Mouse (Mus musculus) spleen, postnatal 14 days (tissue): ENCODE data around the gene Wwp2.

ENCODE experiments used
- DNase-seq, 2 experiments: peaks; one replicate each; pipeline ENCODE4 v3.0.0; 2021 to 2022; ENCODE audit warnings: low spot score in 2 of 2

Wwp2 gene

DNA sequence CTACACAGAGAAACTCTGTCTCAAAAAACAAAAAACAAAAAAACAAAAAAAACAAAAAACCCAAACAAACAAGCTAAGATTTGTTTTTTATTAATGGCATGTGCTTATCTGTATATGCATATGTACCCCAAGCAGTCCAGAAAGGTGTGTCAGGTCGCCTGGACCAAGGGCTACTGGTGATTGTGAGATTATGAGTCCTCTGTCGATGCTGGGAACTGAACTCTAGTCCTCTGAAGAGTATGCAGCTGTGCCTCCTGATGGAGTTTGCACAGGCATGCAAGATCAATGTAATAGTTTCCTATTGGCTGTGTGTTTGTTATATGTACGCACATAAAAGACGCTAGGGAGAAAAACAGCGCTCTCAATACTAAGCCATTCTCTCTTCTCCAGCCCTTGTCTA lies 74.0 kb downstream of the Wwp2 start:
- no peak for DNase-seq

DNA sequence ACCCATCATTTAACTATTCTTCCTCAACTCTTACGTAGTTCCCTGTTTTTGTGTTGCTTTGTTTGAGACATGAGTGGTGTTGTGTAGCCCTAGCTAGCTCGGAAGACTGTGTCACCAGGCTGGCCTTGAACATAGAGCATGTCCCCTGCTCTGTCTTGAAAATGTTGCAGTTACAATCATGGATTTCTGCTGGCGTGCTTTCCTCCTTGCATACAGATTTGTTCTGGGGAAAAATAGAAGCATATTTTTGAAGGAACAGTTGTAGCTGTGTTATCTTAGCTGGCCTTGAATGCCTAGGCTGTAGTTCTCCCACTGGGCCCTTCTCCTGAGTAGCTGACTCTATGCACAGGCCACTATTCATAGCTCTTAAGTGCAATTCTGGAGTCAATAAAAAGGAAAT lies 74.6 kb downstream of the Wwp2 start:
- no peak for DNase-seq

GRCm38 (mm10) chr8:107513249-107513648 lies 77.1 kb downstream of the Wwp2 start:
- DNase-seq = no peak

GRCm38 (mm10) chr8:107514949-107515721 lies 79.0 kb downstream of the Wwp2 start:
- no peak for DNase-seq

- DNase-seq = no peak
Observed at GRCm38 (mm10) chr8:107518726-107519125, 82.6 kb downstream of the Wwp2 start.

DNA sequence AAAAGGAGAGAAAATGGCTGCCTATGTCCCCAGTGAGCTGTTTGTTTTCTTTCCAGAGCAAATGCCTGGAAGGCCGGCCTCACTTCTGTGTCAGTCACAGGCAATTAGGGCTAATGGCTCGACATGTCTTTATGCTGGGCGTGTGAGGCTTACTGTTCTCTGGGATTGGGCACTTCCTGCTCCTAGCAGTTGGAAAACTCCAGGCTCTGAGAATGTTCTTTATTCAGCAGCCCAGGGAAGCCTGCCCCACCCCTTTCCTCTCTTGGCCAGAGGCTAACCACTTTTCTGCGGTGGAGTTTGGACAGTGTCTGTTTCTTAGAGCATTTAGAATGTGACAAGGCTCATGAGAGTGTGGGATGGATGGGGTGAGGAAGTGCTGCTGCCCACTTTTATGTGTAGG lies 83.7 kb downstream of the Wwp2 start:
- no peak for DNase-seq

- no peak for DNase-seq
Observed at GRCm38 (mm10) chr8:107521788-107522554, 85.8 kb downstream of the Wwp2 start.

DNA sequence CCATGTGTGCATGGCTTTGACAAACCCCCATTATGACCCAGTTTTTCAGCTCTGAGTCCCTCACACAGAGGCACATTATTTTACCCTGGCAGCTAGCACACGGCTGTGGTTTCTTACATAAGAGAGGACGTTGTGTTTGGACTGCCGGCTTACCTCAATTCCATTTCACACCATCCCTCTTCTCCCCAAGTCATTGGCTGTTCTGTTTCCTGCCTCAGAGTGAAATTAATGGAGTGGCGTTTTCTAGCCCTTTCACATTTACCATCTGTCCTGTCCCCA lies 86.3 kb downstream of the Wwp2 start:
- no peak for DNase-seq

- DNase-seq = no peak
Observed at GRCm38 (mm10) chr8:107524535-107524934, 88.4 kb downstream of the Wwp2 start.

GRCm38 (mm10) chr8:107528786-107529185 lies 92.6 kb downstream of the Wwp2 start:
- DNase-seq = no peak

DNA sequence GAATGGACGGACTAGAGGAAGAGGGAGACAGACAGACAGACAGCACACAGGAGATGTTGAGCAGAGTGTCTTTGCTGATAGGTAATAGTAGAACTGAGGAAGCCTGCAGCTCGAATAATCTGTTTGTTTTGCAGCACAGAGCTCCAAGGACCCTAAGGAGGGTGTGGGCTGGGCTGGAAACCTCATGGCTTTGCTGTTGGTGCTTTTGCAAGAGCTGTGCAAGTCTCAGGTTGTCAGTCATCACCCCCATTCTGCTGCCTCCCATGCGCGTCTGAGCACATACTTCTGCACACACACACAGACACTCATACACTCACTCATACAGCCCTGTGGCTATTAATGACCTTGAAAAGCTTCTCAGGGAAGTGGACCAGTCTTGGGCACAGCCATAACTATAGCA lies 101.3 kb downstream of the Wwp2 start:
- DNase-seq = no peak

GRCm38 (mm10) chr8:107540623-107541022 lies 104.5 kb downstream of the Wwp2 start:
- DNase-seq = no peak

DNA sequence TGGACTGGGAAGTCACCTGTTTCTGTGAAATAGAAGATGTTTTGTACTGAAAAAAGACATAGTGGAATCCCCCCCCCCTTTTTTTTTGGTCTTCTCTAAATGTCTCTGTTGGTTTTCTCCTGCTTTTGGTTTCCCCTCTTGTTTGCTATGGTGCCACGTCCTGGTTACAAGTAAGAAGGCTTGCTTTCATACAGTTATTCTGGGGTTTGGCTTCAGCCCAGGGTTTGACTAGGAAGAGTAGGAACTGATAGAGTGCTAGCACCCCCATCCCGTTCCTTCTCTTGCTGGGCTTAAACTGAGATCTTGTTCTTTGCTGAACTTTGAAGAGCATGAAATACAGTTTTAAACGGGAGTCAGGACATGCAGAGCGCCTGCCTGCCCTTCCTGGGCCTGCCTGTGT lies 105.2 kb downstream of the Wwp2 start:
- no peak for DNase-seq

- DNase-seq = no peak
Observed at GRCm38 (mm10) chr8:107542151-107542550, 106.0 kb downstream of the Wwp2 start.

DNA sequence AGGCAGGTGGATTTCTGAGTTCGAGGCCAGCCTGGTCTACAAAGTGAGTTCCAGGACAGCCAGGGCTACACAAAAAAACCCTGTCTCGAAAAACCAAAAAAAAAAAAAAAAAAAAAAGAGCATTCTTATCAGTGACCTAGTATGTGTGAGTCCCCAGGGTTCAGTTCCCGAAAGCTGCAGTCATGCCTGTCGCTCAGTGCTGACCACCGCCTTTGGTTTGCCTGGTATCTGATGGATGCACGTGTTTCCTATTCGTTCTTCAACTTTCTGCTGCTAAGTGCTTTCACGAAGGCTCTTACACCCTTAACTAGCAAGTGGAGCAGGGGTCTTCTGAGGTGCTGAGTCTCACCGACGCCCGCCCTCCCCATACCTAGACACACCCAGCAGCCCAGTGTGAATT lies 107.5 kb downstream of the Wwp2 start:
- DNase-seq = no peak

- no peak for DNase-seq
Observed at GRCm38 (mm10) chr8:107544211-107544610, 108.0 kb downstream of the Wwp2 start.

DNA sequence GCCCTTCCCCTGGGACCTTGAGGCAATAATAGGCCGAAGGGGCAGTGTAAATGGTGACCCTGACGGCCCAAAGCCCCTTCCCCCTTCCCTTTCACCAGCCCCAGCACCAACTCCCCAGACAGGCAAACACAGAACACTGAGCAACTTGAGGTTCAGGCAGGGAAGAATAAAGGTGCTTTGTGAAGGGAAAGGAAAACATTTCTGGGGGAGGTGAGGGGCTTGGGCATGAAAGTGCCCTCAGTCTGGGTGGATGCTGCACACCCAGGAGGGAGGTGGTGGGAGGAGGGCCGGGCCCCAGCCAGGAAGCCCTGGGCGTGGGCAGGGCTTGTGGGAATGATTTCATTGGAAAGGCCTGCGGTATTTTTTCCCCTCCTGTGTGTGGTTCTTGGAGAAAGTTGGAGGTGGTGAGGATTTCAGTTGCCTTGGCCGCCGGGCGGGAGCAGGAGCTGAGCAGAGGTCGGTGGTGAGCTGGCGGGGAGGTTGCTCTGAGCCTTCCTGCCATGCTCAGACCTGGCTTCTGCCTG lies 108.5 kb downstream of the Wwp2 start:
- DNase-seq = no peak

DNA sequence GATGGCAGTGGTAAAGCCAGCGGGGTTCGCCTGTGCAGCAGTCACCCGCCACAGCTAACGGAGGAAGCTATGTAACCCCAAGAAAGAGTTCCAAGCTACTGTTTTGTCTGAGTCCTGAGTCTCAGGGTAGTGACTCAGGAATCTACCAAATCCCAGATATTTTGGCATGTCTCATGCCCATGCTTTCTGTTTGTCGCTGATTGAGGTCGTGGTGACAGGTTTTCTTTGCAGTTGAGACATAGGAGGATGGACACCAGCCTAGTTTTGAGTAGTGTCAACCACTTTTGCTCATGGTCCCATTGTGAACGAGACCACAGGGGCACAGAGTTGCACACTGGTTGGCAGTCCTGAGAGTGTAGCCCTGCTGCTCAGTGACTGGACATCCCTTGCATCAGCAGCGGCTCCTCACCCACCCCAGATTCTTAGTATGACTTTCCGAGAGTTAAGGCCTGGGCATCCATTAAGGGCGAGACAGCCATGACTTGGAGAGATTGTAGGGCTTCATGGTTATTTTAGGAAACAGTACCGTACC lies 109.5 kb downstream of the Wwp2 start:
- DNase-seq = no peak

GRCm38 (mm10) chr8:107546154-107546553 lies 110.0 kb downstream of the Wwp2 start:
- no peak for DNase-seq

DNA sequence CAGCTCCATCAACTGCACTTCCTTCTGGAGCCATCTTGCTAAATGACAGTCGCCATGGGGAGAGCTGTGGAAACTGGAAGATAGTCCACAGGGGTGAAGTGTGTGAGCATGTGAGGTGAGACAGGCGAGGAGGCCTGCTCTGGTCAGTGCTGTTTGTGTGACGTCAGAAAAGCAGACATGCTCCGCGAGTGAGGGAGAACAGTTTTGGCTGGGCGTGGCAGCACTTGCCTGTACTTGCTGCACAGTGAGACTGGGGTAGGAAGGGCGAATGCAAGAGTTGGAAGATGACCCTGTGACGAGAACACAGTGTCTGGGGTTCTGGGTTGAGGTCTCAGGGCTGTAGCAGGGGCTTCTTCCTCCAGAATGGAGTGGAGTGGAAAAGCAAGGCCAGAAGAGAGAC lies 110.7 kb downstream of the Wwp2 start:
- no peak for DNase-seq

DNA sequence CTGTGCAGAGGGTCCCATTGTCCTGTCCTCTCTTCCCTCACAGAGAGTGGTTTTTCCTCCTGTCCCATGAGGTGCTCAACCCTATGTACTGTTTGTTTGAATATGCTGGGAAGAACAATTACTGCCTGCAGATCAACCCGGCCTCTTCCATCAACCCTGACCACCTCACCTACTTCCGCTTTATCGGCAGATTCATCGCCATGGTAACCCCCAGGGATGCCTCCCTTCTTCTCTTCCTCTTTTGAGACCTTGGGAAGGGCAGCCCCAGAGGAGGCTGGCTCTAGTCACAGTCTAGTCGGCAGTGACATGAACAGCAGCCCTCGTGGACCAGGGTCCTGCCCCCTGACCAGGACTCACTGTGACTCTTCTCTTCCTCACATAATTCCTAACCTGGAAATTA lies 116.1 kb downstream of the Wwp2 start:
- DNase-seq = peak in 1 of 2 experiments; percentile 18

- DNase-seq = no peak
Observed at GRCm38 (mm10) chr8:107555231-107555630, 119.1 kb downstream of the Wwp2 start.

GRCm38 (mm10) chr8:107556511-107556936 lies 120.4 kb downstream of the Wwp2 start:
- DNase-seq = no peak
